Mouse (Mus musculus) liver, postnatal 0 days (tissue): ENCODE data around the gene Tspo.

ENCODE experiments used
- CTCF ChIP-seq: sonication (generic); IDR thresholded peaks from 2 replicates; pipeline ENCODE4 v1.5.1; 2016; ENCODE audit warnings: antibody characterized with exemption, low read depth
- EP300 ChIP-seq: IDR thresholded peaks from 2 replicates; pipeline ENCODE4 v1.6.1; 2016; ENCODE audit warnings: antibody characterized with exemption, low read depth, mild to moderate bottlenecking

DNA sequence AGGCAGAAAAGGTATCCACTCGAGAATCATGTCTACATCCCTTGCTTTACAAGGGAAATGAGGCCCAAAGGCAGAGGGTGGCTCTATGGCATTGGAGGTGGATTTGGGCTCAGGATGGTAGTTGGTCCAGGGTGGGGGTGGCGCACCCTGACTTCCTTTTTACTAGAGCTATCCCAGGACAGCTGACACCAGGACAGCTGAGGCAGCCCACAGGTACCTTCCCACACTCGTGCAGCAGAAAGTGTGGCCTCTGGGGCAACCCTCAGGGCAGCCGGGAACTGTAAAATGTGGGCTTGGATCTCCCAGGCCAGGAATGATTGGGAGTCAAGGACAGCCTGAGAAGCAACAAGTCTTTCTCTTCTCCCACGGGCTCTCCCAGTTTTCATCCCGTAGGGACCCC, 28.4 kb downstream of the Tspo start:
- TF ChIP-seq CTCF (no peak), EP300 (no peak)
